Mouse (Mus musculus) embryonic fibroblast, embryonic 13.5 days (primary cell): ENCODE results near the gene Trim30a. TPM values are rescaled to one million over a fixed set of nuclear protein-coding genes. Genes with fewer than 3 reads are reported as not detected.
"Not testable (repeated sequence)": the region's sequence is repeated elsewhere in the genome, so short reads cannot be mapped to it uniquely, and the experiment has no call there.

Experiments
- H3K27ac ChIP-seq: 2 replicates; pipeline ENCODE4 v1.5.1; 2012; ENCODE audit warnings: low read length, control low read depth, inconsistent platforms; ENCODE audit not compliant: insufficient read depth
- H3K4me1 ChIP-seq: 2 replicates; pipeline ENCODE4 v1.6.1; 2011; ENCODE audit warnings: low read length; ENCODE audit not compliant: control insufficient read depth, insufficient read depth
- H3K4me3 ChIP-seq: 2 replicates; pipeline ENCODE4 v1.5.1; 2011; ENCODE audit warnings: mild to moderate bottlenecking, control low read depth, low read length; ENCODE audit not compliant: insufficient read depth
- CTCF ChIP-seq: IDR thresholded peaks from 2 replicates; pipeline ENCODE4 v1.5.1; 2011; ENCODE audit warnings: mild to moderate bottlenecking, control low read depth, low read length, moderate library complexity, borderline replicate concordance; ENCODE audit not compliant: insufficient read depth
- POLR2A ChIP-seq: IDR thresholded peaks from 2 replicates; pipeline ENCODE4 v1.6.1; 2011; ENCODE audit warnings: low read depth, mild to moderate bottlenecking, control low read depth, low read length, moderate library complexity
- polyA plus RNA-seq: library from polyadenylated mRNA; stranded (reverse); fragments of >200 nt; gene quantifications from 2 replicates; pipeline ENCODE4 v1.2.4, GENCODE M21; 2011; ENCODE audit warnings: low read depth; ENCODE audit not compliant: missing spikeins, insufficient read length

Trim30a gene
- polyA plus RNA-seq, result 7.6 and 10.4 TPM in 2 replicates

DNA sequence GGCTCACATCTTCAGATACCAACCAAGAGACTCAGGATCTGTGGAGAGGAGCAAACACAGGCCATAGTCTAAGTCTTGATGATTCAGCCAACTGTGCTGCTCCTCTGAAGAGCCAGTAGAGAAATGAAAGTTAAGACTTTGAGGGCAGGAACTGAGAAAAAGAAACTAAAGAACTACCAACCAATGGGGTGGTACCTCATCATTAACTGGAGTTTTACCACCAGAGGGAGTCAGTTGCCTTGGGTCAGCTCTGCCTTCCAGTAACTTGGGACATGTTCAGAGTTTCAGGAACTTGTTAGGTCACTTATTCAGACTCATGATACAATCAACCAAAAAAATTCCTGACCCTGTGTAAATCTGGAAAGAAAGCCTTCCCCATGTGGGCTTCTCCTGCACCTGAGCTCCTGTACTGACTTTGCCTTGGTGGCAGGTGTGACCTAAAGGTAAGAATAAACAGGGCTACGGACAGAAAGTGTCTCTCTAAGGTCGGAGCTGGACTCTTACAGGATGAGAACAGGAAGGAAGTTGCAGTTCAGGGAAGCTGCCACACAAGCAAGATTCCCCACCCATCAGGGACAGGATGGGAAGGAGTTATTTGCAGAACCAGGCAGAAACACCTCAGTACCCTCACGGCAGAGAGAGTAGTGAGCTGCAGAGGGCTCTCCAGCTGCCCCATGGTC, at the start of gene Trim30a:
Gene Trim30a, minus strand, starts transcription at position 129 of the 680 bp plus-strand sequence.
- Histone ChIP-seq H3K4me1 (no peaks in the 10 kb centered on the region), H3K4me3 (no peak within 1 kb of the TSS), H3K27ac (peak within 1 kb of the TSS; percentile 76)
- no peak for TF ChIP-seq CTCF
- TF ChIP-seq POLR2A, result peak; percentile 22; the same call in 1 of the 2 replicates

DNA sequence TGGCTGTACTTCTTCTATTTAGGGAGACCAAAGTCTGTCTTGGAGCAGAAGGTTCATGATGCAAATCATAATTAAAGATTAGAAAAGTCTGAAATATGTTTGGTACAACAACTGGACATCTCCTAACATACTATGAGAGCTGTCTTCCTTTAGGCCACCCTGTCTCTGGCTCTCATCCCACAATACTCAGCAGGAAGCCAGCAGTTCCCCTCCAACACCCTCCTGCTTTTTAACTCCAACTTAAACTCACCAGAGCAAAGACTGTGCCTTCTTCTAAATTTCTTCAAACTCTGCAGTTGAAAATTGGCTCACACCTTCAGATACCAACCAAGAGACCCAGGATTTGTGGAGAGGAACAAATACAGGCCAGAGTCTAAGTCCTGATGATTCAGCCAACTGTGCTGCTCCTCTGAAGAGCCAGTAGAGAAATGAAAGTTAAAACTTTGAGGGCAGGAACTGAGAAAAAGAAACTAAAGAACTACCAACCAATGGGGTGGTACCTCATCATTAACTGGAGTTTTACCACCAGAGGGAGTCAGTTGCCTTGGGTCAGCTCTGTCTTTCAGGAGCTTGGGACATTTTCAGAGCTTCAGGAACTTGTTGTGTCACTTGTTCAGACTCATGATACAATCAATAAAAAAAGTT, 42.5 kb upstream of the Trim30a start, which contains the start of gene Trim30d:
Gene Trim30d, minus strand, starts transcription at position 429 of the 645 bp plus-strand sequence.
- TF ChIP-seq POLR2A, result peak; percentile 35; the same call in 1 of the 2 replicates
- H3K4me1 ChIP-seq, result not testable (repeated sequence)
- Histone ChIP-seq H3K27ac (peak within 1 kb of the TSS; percentile 65), H3K4me3 (peak within 1 kb of the TSS; percentile 30; the same call in 1 of the 2 replicates)

DNA sequence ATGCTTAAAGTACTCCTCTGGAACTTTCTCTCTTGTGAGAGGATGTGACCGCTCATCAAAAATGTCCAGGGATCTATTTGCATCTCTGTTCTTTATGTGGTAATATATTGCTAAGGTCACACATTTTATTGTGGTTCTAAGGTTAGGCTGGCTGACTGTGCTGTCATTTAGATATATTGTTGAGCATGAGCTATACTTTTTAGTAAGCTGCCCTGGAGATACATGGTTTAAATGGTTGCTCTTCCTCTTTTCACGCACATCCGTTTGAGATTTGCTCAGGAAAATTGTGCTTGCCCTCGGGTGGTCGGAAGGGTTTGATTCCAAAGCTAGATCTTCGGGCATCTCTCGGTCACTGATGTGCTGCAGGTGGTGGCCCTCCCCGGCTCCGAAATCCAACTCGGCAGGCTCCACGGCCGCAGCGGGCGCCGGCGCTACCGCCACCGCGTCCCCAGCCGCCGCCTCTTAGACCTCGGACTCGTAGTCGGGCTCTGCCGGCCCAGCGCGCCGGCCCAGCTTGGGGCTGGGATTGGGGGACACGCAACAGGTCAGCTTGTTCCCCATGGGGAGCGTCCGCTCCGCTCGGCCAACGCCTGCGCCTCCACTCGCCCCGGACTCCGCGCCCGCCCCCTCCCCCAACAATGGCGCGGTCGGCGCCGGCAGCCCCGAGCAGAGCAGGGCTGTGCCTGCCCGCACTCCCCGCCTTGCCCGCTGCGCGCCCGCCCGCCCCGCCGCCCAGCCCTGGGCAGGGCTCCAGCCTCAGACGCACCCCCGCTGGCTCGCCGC, 36.8 kb upstream of the Trim30a start:
- peak overlapping the region; percentile 85 for H3K27ac ChIP-seq
- peak overlapping the region; percentile 31 for H3K4me3 ChIP-seq

DNA sequence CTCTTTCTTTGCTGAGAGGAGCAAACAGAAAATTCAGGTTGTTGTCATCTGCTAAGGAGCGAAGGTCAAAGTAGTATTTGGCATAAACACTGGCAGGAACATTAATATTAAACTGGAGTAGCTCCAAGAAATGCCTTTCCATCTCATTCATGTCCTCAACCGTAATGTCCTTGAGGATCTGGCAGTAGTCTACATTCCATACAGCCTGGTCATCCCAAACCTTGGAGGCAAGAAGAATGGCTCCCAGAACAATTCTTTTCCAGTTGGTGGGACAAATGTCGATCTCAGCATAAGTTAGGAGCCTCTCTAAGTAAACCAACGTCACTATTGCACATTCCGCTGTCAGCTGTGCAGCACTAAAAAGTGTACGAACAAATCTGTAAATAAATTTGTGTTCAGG, 36.2 kb upstream of the Trim30a start:
- H3K4me1 ChIP-seq, result not testable (repeated sequence)

More for the DNA sequence above, 36.8 kb upstream of the Trim30a start:
- TF ChIP-seq POLR2A (peak; percentile 40; the same call in 1 of the 2 replicates), CTCF (no peak)
- no peaks in the 10 kb centered on the region for H3K4me1 ChIP-seq

DNA sequence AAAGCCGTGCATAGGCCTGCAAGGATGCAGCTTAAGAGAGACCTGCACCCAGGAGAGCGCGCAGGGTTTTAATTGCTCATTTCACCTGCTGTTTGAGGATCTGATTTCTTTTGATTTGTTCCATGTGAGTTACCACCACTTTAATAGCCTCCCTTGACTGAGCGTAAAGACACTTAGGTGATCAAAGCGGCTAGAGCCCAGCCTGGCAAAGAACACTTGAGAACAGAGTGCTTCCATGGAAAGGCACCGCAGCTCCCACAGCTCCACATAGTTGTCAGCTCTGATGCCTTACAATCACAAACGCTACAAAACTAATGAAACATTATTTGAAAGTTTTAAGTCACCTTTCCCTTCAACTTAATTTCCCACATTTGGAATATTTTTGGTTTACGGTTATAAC, 34.5 kb upstream of the Trim30a start:
- H3K27ac ChIP-seq, H3K4me3 ChIP-seq, H3K4me1 ChIP-seq: not testable (repeated sequence)

More for the DNA sequence above, 36.2 kb upstream of the Trim30a start:
- not testable (repeated sequence) for H3K4me3 ChIP-seq
- H3K27ac ChIP-seq, result peak overlapping the region; percentile 85

DNA sequence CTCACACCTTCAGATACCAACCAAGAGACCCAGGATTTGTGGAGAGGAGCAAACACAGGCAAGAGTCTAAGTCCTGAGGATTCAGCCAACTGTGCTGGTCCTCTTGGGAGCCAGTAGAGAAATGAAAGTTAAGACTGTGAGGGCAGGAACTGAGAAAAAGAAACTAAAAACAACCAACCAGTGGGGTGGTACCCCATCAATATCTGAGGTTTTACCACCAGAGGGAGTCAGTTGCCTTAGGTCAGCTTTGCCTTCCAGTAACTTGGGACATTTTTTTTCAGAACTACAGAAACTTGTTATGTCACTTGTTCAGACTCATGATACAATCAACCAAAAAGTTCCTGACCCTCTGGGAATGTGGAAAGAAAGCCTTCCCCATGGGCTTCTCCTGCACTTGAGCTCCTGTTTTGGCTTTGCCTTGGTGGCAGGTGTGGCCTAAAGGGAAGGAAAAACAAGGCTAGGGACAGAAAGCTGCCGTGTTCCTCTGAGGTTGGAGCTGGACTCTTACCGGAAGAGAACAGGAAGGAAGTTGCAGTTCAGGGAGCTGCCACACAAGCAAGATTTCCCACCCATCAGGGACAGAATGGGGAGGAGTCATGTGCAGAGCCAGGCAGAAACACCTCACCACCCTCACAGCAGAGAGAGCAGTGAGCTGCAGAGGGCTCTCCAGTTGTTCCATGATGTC, 18.9 kb downstream of the Trim30a start:
- Histone ChIP-seq H3K27ac (no peak overlapping the region), H3K4me3 (no peak overlapping the region)
- TF ChIP-seq POLR2A (no peak), CTCF (no peak)

DNA sequence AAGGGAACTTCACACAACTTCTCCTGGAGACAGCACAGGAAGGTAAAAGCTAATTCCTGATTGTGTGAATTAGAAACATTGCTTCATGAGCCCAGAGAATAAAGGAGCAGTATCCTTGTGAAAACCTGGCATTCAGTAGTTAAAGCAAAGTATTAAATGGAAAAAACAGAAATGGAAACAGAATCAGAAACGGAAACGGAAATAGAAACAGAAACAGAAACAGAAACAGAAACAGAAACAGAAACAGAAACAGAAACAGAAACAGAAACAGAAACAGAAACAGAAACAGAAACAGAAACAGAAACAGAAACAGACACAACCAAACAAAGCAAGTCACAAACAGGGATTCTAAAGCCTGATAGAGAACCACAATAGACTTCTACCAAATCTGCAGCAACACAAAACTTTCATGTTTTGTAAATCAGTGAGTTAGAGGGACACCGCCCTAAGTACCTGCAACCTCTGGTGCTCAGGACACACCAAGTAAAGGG, 60.5 kb downstream of the Trim30a start:
- H3K27ac ChIP-seq, result no peak overlapping the region

More for the DNA sequence above, 18.9 kb downstream of the Trim30a start:
- no peaks in the 10 kb centered on the region for H3K4me1 ChIP-seq

DNA sequence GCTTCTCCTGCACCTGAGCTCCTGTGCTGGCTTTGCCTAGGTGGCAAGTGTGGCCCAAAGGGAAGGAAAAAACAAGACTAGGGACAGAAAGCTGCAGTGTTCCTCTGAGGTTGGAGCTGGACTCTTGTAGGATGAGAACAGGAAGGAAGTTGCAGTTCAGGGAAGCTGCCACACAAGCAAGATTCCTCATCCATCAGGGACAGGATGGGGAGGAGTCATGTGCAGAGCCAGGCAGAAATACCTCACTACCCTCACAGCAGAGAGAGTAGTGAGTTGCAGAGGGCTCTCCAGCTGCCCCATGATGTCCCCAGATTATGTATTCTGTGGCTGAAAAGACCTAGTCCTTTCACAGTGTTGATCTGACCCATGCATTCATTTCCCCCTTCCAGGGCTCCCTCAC, 63.9 kb downstream of the Trim30a start:
- H3K4me3 ChIP-seq, result no peak overlapping the region
- H3K4me1 ChIP-seq, result no peaks in the 10 kb centered on the region
- TF ChIP-seq POLR2A (no peak), CTCF (no peak)
- H3K27ac ChIP-seq, result no peak overlapping the region

More for the DNA sequence above, 60.5 kb downstream of the Trim30a start:
- TF ChIP-seq POLR2A (no peak), CTCF (no peak)
- no peak overlapping the region for H3K4me3 ChIP-seq
- no peaks in the 10 kb centered on the region for H3K4me1 ChIP-seq

DNA sequence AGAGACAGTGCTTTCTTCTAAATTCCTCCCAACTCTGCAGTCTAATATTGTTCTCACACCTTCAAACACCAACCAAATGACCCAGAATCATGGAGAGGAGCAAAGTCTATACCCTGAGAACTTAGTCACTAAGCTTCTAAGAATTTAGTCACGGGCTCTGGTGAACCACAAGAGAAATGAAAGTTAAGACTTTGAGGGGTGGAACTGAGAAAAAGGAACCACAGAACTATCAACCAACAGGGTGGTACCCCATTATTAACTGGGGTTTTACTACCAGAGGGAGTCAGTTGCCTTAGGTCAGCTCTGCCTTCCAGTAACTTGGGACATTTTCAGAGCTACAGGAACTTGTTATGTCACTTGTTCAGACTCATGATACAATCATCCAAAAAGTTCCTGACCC, 64.3 kb downstream of the Trim30a start, which contains the start of gene Trim30c:
Gene Trim30c, minus strand, starts transcription at position 140 of the 400 bp plus-strand sequence.
- TF ChIP-seq POLR2A (no peak), CTCF (no peak)
- Histone ChIP-seq H3K4me1 (no peaks in the 10 kb centered on the region), H3K27ac (no peak within 1 kb of the TSS), H3K4me3 (no peak within 1 kb of the TSS)
